Mouse (Mus musculus): ENCODE data around the gene Irak1bp1. TPM values are rescaled to one million over a fixed set of nuclear protein-coding genes. Genes with fewer than 3 reads are reported as not detected.

The Irak1bp1 gene
- total and polyA plus RNA-seq, 2 experiments, result 1.3 to 1.6 TPM

- Histone ChIP-seq H3K36me3 (ENCODE audit: control insufficient read depth, insufficient read depth, low read length) (no peaks in the 10 kb centered on the region; the same call in 1 of the 2 replicates), H3K27me3 (ENCODE audit: control insufficient read depth, insufficient read depth, low read length) (no peaks in the 10 kb centered on the region), H3K79me2 (ENCODE audit: control insufficient read depth, insufficient read depth, low read length) (no peaks in the 10 kb centered on the region), H3K9ac (ENCODE audit: low read depth, low read length) (no peak overlapping the region), H3K4me1 (ENCODE audit: control insufficient read depth, insufficient read depth, low read length) (no peaks in the 10 kb centered on the region), H3K4me3 (ENCODE audit: insufficient read depth, low read depth, low read length) (no peak overlapping the region), H3K27ac (replicated peaks; ENCODE audit: insufficient read depth, low read depth, low read length) (no peak overlapping the region)
- peak; percentile 18 for DNase-seq (ENCODE audit: extremely low read depth, low read depth, low spot score)
- no peak for TF ChIP-seq CTCF (IDR thresholded peaks at IDR 0.05; ENCODE audit: low read depth, low read length)
- WGBS, result 76% methylated on average over 4 of the region's 4 CpGs
These were observed 13.3 kb downstream of the Irak1bp1 start for GRCm38 (mm10) chr9:82842671-82843070.

- 62% methylated on average over 2 of the region's 2 CpGs for WGBS
- Histone ChIP-seq H3K9ac (ENCODE audit: low read depth, low read length) (no peak overlapping the region), H3K79me2 (ENCODE audit: control insufficient read depth, insufficient read depth, low read length) (no peaks in the 10 kb centered on the region)
These were observed 24.7 kb downstream of the Irak1bp1 start for GRCm38 (mm10) chr9:82854040-82854439.

DNA sequence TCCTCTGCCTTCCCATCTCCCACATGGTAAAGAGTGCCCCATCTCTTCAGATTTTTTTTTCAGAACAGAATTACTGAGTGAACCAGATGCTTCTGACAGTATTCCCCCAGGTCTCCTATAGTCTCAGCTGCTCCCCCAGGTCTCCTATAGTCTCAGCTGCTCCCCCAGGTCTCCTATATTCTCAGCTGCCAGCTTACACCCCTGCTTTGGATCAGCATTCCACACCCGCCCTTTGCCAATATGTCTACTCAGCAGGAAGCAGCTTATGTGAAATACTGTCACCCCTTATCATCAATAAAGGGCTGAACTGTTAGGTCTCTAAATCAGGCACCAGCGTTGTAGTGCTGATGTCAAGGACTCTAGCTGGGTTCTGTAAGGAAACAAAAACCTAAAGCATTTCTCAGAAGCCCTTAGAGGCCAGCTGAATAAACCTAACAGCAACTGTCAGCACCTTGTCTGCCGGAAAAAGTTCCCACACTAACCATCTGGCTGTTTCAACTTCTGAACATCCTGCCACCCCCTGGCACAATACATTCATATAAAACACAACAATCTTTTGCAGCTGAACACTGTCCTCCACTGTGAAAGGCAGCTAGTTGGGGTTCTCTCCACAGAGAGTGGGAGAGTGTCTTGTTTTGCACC lies 25.8 kb downstream of the Irak1bp1 start:
- Histone ChIP-seq H3K4me1 (ENCODE audit: control insufficient read depth, insufficient read depth, low read length) (no peaks in the 10 kb centered on the region), H3K9ac (ENCODE audit: low read depth, low read length) (no peak overlapping the region), H3K36me3 (ENCODE audit: control insufficient read depth, insufficient read depth, low read length) (no peaks in the 10 kb centered on the region), H3K27ac (replicated peaks; ENCODE audit: insufficient read depth, low read depth, low read length) (no peak overlapping the region), H3K4me3 (ENCODE audit: insufficient read depth, low read depth, low read length) (no peak overlapping the region), H3K79me2 (ENCODE audit: control insufficient read depth, insufficient read depth, low read length) (no peaks in the 10 kb centered on the region), H3K27me3 (ENCODE audit: control insufficient read depth, insufficient read depth, low read length) (no peaks in the 10 kb centered on the region)
- no peak for TF ChIP-seq POLR2A (IDR thresholded peaks at IDR 0.05; ENCODE audit: extremely low read depth, insufficient read depth, low read length)
- no peak for TF ChIP-seq CTCF (IDR thresholded peaks at IDR 0.05; ENCODE audit: low read depth, low read length)
- DNase-seq (ENCODE audit: extremely low read depth, low read depth, low spot score), result no peak
- 54% methylated on average over 3 of the region's 3 CpGs for WGBS

More at GRCm38 (mm10) chr9:82854040-82854439, 24.7 kb downstream of the Irak1bp1 start:
- TF ChIP-seq CTCF (IDR thresholded peaks at IDR 0.05; ENCODE audit: low read depth, low read length) (no peak), POLR2A (IDR thresholded peaks at IDR 0.05; ENCODE audit: extremely low read depth, insufficient read depth, low read length) (no peak)
- Histone ChIP-seq H3K4me3 (ENCODE audit: insufficient read depth, low read depth, low read length) (no peak overlapping the region), H3K4me1 (ENCODE audit: control insufficient read depth, insufficient read depth, low read length) (no peaks in the 10 kb centered on the region), H3K27me3 (ENCODE audit: control insufficient read depth, insufficient read depth, low read length) (no peaks in the 10 kb centered on the region), H3K27ac (replicated peaks; ENCODE audit: insufficient read depth, low read depth, low read length) (no peak overlapping the region), H3K36me3 (ENCODE audit: control insufficient read depth, insufficient read depth, low read length) (no peaks in the 10 kb centered on the region)
- DNase-seq (ENCODE audit: extremely low read depth, low read depth, low spot score), result peak; percentile 26

GRCm38 (mm10) chr9:82856241-82856640 lies 26.9 kb downstream of the Irak1bp1 start:
- Histone ChIP-seq H3K9ac (ENCODE audit: low read depth, low read length) (no peak overlapping the region), H3K27ac (replicated peaks; ENCODE audit: insufficient read depth, low read depth, low read length) (no peak overlapping the region), H3K4me1 (ENCODE audit: control insufficient read depth, insufficient read depth, low read length) (no peaks in the 10 kb centered on the region), H3K36me3 (ENCODE audit: control insufficient read depth, insufficient read depth, low read length) (no peaks in the 10 kb centered on the region), H3K27me3 (ENCODE audit: control insufficient read depth, insufficient read depth, low read length) (no peaks in the 10 kb centered on the region), H3K4me3 (ENCODE audit: insufficient read depth, low read depth, low read length) (no peak overlapping the region), H3K79me2 (ENCODE audit: control insufficient read depth, insufficient read depth, low read length) (no peaks in the 10 kb centered on the region)
- DNase-seq (ENCODE audit: extremely low read depth, low read depth, low spot score), result no peak
- 88% methylated on average over 4 of the region's 4 CpGs for WGBS
- no peak for TF ChIP-seq POLR2A (IDR thresholded peaks at IDR 0.05; ENCODE audit: extremely low read depth, insufficient read depth, low read length)
- TF ChIP-seq CTCF (IDR thresholded peaks at IDR 0.05; ENCODE audit: low read depth, low read length), result no peak

DNA sequence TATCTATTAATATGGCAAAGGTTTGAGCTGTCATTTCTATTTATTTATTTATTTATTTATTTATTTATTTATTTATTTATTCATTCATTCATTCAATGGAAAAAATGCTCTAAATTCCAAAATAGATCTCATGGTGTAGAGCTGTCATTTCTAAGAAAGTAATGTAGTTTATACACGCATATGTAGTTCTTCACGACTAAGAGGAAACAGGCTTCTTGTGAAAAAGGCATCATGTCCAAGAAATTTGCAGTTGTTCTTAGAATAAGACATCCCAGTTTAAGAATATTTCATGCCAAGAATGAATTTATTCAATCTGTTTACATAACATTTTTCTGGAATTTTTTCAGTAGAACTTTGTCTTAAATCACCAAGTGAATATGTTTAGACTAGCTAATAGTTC lies 31.5 kb downstream of the Irak1bp1 start:
- 89% methylated on average over 2 of the region's 2 CpGs for WGBS
- no peak for DNase-seq (ENCODE audit: extremely low read depth, low read depth, low spot score)
- H3K36me3 ChIP-seq (ENCODE audit: control insufficient read depth, insufficient read depth, low read length), result no peaks in the 10 kb centered on the region; the same call in 1 of the 2 replicates
- no peaks in the 10 kb centered on the region for H3K79me2 ChIP-seq (ENCODE audit: control insufficient read depth, insufficient read depth, low read length)
- no peaks in the 10 kb centered on the region for H3K27me3 ChIP-seq (ENCODE audit: control insufficient read depth, insufficient read depth, low read length)
- no peak overlapping the region for H3K27ac ChIP-seq (replicated peaks; ENCODE audit: insufficient read depth, low read depth, low read length)
- TF ChIP-seq POLR2A (IDR thresholded peaks at IDR 0.05; ENCODE audit: extremely low read depth, insufficient read depth, low read length) (no peak), CTCF (IDR thresholded peaks at IDR 0.05; ENCODE audit: low read depth, low read length) (no peak)
- no peak overlapping the region for H3K4me3 ChIP-seq (ENCODE audit: insufficient read depth, low read depth, low read length)
- H3K4me1 ChIP-seq (ENCODE audit: control insufficient read depth, insufficient read depth, low read length), result peaks cover 1% of the 10 kb centered on the region; the same call in 1 of the 2 replicates
- no peak overlapping the region for H3K9ac ChIP-seq (ENCODE audit: low read depth, low read length)

DNA sequence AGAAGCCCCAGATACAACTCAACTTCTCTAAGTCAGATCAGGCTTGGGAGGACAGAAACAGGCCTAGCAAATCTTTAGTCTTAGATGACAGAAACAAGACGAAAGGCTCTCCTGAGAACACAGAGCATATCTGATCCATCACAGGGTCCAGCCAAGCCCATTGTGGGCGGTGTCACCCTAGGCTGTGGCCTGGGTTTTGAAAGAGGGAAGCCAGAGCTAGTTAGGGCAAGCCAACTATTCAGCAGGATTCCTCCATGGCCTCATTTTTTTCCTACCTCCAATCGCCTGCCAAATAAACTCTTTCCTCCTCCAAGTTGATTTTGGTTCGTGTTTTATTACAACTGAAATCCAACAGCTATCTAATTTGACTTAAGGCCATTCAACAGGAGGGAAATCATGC lies 32.0 kb downstream of the Irak1bp1 start:
- no peaks in the 10 kb centered on the region; the same call in 1 of the 2 replicates for H3K36me3 ChIP-seq (ENCODE audit: control insufficient read depth, insufficient read depth, low read length)
- H3K27me3 ChIP-seq (ENCODE audit: control insufficient read depth, insufficient read depth, low read length), result no peaks in the 10 kb centered on the region
- DNase-seq (ENCODE audit: extremely low read depth, low read depth, low spot score), result peak; percentile 66
- no peak overlapping the region for H3K27ac ChIP-seq (replicated peaks; ENCODE audit: insufficient read depth, low read depth, low read length)
- H3K4me3 ChIP-seq (ENCODE audit: insufficient read depth, low read depth, low read length), result no peak overlapping the region
- WGBS, result 46% methylated on average over 4 of the region's 4 CpGs
- no peak for TF ChIP-seq CTCF (IDR thresholded peaks at IDR 0.05; ENCODE audit: low read depth, low read length)
- TF ChIP-seq POLR2A (IDR thresholded peaks at IDR 0.05; ENCODE audit: extremely low read depth, insufficient read depth, low read length), result no peak
- H3K79me2 ChIP-seq (ENCODE audit: control insufficient read depth, insufficient read depth, low read length), result no peaks in the 10 kb centered on the region
- no peak overlapping the region for H3K9ac ChIP-seq (ENCODE audit: low read depth, low read length)
- peaks cover 3% of the 10 kb centered on the region; the same call in 1 of the 2 replicates for H3K4me1 ChIP-seq (ENCODE audit: control insufficient read depth, insufficient read depth, low read length)

Measured in liver, adult 2 months (tissue).